In genomic region chr11:98791448-98791847, GRCm38 (mm10) we compare ENCODE assay signal across 20 mouse cellular contexts. TPM values are rescaled to one million over a fixed set of nuclear protein-coding genes. Genes with fewer than 3 reads are reported as not detected.
DNase-seq lines count a peak whose midpoint lies in the region; ATAC-seq and TF ChIP-seq lines count a peak whose summit lies in the region.
"Had no signal": no experiment of that assay in that cellular context is flagged by ENCODE, and none has a peak within 500 bp of the region (broad histone marks: within the 10 kb centered on the region; RNA-seq: fewer than 3 reads in every experiment).

No protein-coding gene starts in this region.

- H3K27ac ChIP-seq in liver, embryonic 11.5 days (ENCODE audit: low read depth, low read length): no peak overlapping the region
- H3K27ac ChIP-seq in liver, postnatal 0 days (ENCODE audit: low read depth): no peak overlapping the region
- H3K27ac ChIP-seq: embryonic facial prominence, embryonic 10.5 days; embryonic facial prominence, embryonic 12.5 days; forebrain, embryonic 13.5 days; forebrain, embryonic 15.5 days had no signal

- no peaks in the 10 kb centered on the region for H3K36me3 ChIP-seq in liver, embryonic 11.5 days (ENCODE audit: control insufficient read depth, insufficient read depth, low read length)
- H3K36me3 ChIP-seq in liver, postnatal 0 days (replicated peaks; ENCODE audit: insufficient read depth, low read length): no peaks in the 10 kb centered on the region
- H3K36me3 ChIP-seq: embryonic facial prominence, embryonic 10.5 days; embryonic facial prominence, embryonic 12.5 days; forebrain, embryonic 15.5 days had no signal

- H3K4me3 ChIP-seq in liver, embryonic 11.5 days (ENCODE audit: low read depth, low read length): no peak overlapping the region
- no peak overlapping the region for H3K4me3 ChIP-seq in liver, postnatal 0 days (ENCODE audit: low read depth, low read length)
- H3K4me3 ChIP-seq: embryonic facial prominence, embryonic 12.5 days; forebrain, embryonic 13.5 days; forebrain, embryonic 15.5 days had no signal

- peak; percentile 43 for DNase-seq in cerebellum, adult 9-10 months
- no peak for DNase-seq in cerebellum, postnatal 25 days
- no peak for DNase-seq in liver, embryonic 11.5 days (ENCODE audit: low spot score)
- no peak for DNase-seq in liver, postnatal 0 days
- DNase-seq in left cerebral cortex, adult 9 months (ENCODE audit: low spot score in 2 of 2): no peak
- DNase-seq: adrenal gland, adult 8-10 months; adrenal gland, postnatal 14 days; adrenal gland, postnatal 36 days; B cell, adult 2 months; cerebellum, adult 11-12 months; cerebellum, adult 2 months; cerebellum, postnatal 14 days; forebrain, postnatal 0 days had no signal

- H3K4me2 ChIP-seq in liver, embryonic 11.5 days: no peak overlapping the region
- H3K4me2 ChIP-seq in liver, postnatal 0 days (ENCODE audit: low read depth, low read length): no peak overlapping the region
- H3K4me2 ChIP-seq: embryonic facial prominence, embryonic 12.5 days; forebrain, embryonic 13.5 days; forebrain, embryonic 15.5 days had no signal

- no peak for TF ChIP-seq CTCF in liver, postnatal 0 days (IDR thresholded peaks at IDR 0.05; ENCODE audit: low read depth)

- peaks cover 33% of the 10 kb centered on the region for H3K4me1 ChIP-seq in liver, embryonic 11.5 days (replicated peaks; ENCODE audit: control insufficient read depth, insufficient read depth, low read length)
- peaks cover 29% of the 10 kb centered on the region for H3K4me1 ChIP-seq in liver, postnatal 0 days (ENCODE audit: insufficient read depth)

- WGBS in liver, embryonic 11.5 days: 81% methylated on average over 1 of the region's 1 CpGs
- WGBS in liver, postnatal 0 days (ENCODE audit: insufficient replicate concordance): 77% methylated on average over 1 of the region's 1 CpGs

- no peaks in the 10 kb centered on the region for H3K9me3 ChIP-seq in liver, embryonic 11.5 days (ENCODE audit: control insufficient read depth, low read length)
- no peaks in the 10 kb centered on the region for H3K9me3 ChIP-seq in liver, postnatal 0 days (ENCODE audit: low read length)
- H3K9me3 ChIP-seq: embryonic facial prominence, embryonic 10.5 days; embryonic facial prominence, embryonic 12.5 days; forebrain, embryonic 13.5 days; forebrain, embryonic 15.5 days had no signal

- no peak for TF ChIP-seq EP300 in liver, postnatal 0 days (IDR thresholded peaks at IDR 0.05; ENCODE audit: low read depth)

- no peaks in the 10 kb centered on the region for H3K27me3 ChIP-seq in liver, embryonic 11.5 days (replicated peaks; ENCODE audit: control insufficient read depth, insufficient read depth, low read length)
- no peaks in the 10 kb centered on the region for H3K27me3 ChIP-seq in liver, postnatal 0 days (ENCODE audit: insufficient read depth, low read length)
- H3K27me3 ChIP-seq: embryonic facial prominence, embryonic 12.5 days; forebrain, embryonic 13.5 days; forebrain, embryonic 15.5 days; Patski had no signal

- ATAC-seq in liver, embryonic 11.5 days (replicated peaks; ENCODE audit: low FRiP score): no peak
- no peak for ATAC-seq in liver, postnatal 0 days
- ATAC-seq: activated CD4-positive, CD25-positive, alpha-beta regulatory T cell, adult 4 months; CD4-positive, CD25-positive, alpha-beta regulatory T cell, adult 4 months; forebrain, embryonic 13.5 days; forebrain, embryonic 15.5 days; forebrain, postnatal 0 days; Patski had no signal

- 0 out of 2 replicates have a peak overlapping the region, but pooled peaks have one; percentile 22 for H3K9ac ChIP-seq in liver, embryonic 11.5 days (ENCODE audit: low read depth, low read length)
- no peak overlapping the region for H3K9ac ChIP-seq in liver, postnatal 0 days (replicated peaks)
- H3K9ac ChIP-seq: embryonic facial prominence, embryonic 12.5 days; forebrain, embryonic 15.5 days; forebrain, postnatal 0 days had no signal

RNA-seq across cellular contexts. Expression of gene Msl1, which starts 3.9 kb away (rescaled TPM):
- polyA plus RNA-seq in liver, embryonic 11.5 days (2014; fragmentation: Nextera tagmentation; extraction: Ambion mirVana): 14.8 and 17.7 TPM in 2 replicates
- 5.4 and 6.5 TPM in 2 replicates for polyA plus RNA-seq in liver, postnatal 0 days (2015; fragmentation: Nextera tagmentation; extraction: Ambion mirVana)

RNA-seq across cellular contexts. Expression of gene Casc3, which starts 13.3 kb away (rescaled TPM):
- polyA plus RNA-seq in liver, embryonic 11.5 days (2014; fragmentation: Nextera tagmentation; extraction: Ambion mirVana): 34.8 and 35.6 TPM in 2 replicates
- polyA plus RNA-seq in liver, postnatal 0 days (2015; fragmentation: Nextera tagmentation; extraction: Ambion mirVana): 6.7 and 7.0 TPM in 2 replicates

RNA-seq across cellular contexts. Expression of gene Nr1d1, which starts 16.3 kb away (rescaled TPM):
- polyA plus RNA-seq in liver, embryonic 11.5 days (2014; fragmentation: Nextera tagmentation; extraction: Ambion mirVana): 2.1 and 2.7 TPM in 2 replicates
- polyA plus RNA-seq in liver, postnatal 0 days (2015; fragmentation: Nextera tagmentation; extraction: Ambion mirVana): 2.0 and 4.2 TPM in 2 replicates

RNA-seq across cellular contexts. Expression of gene Rapgefl1, which starts 45.1 kb away (rescaled TPM):
- polyA plus RNA-seq in liver, embryonic 11.5 days (2014; fragmentation: Nextera tagmentation; extraction: Ambion mirVana): 0.39 and 0.55 TPM in 2 replicates
- 0.11 and 0.21 TPM in 2 replicates for polyA plus RNA-seq in liver, postnatal 0 days (2015; fragmentation: Nextera tagmentation; extraction: Ambion mirVana)

RNA-seq across cellular contexts. Expression of gene Thra, which starts 51.0 kb away (rescaled TPM):
- 26.6 and 31.6 TPM in 2 replicates for polyA plus RNA-seq in liver, embryonic 11.5 days (2014; fragmentation: Nextera tagmentation; extraction: Ambion mirVana)
- 5.1 and 6.1 TPM in 2 replicates for polyA plus RNA-seq in liver, postnatal 0 days (2015; fragmentation: Nextera tagmentation; extraction: Ambion mirVana)
